Mouse (Mus musculus) intestine, embryonic 16.5 days (tissue): Measurements from ENCODE around the gene Tcp11l2. TPM values are rescaled to one million over a fixed set of nuclear protein-coding genes. Genes with fewer than 3 reads are reported as not detected.
A peak's percentile ranks its signal among the peaks of the same experiment; 100 is the strongest.

Source experiments
- ATAC-seq: fragments of 200-750 bp; cut with Nextera tagmentation; 2 replicates; pipeline ENCODE4 v1.8.0; 2017; ENCODE audit warnings: moderate TSS enrichment, moderate library complexity
- H3K27ac ChIP-seq: fragments of 300-500 bp; sonication (generic); 2 replicates; pipeline ENCODE4 v1.5.1; 2014; ENCODE audit warnings: mild to moderate bottlenecking, low read length
- H3K27me3 ChIP-seq: fragments of 300-500 bp; sonication (generic); replicated peaks from 2 replicates; pipeline ENCODE4 v1.6.1; 2014; ENCODE audit warnings: low read length, control low read depth, mixed read lengths; ENCODE audit not compliant: control insufficient read depth, insufficient read depth
- H3K36me3 ChIP-seq: fragments of 300-500 bp; sonication (generic); 2 replicates; pipeline ENCODE4 v1.6.1; 2014; ENCODE audit warnings: low read length, control low read depth; ENCODE audit not compliant: control insufficient read depth, insufficient read depth
- H3K4me1 ChIP-seq: fragments of 300-500 bp; sonication (generic); 2 replicates; pipeline ENCODE4 v1.6.1; 2014; ENCODE audit warnings: low read length, control low read depth, mixed read lengths; ENCODE audit not compliant: control insufficient read depth, insufficient read depth
- H3K4me2 ChIP-seq: fragments of 300-500 bp; sonication (generic); 2 replicates; pipeline ENCODE4 v1.6.1; 2014; ENCODE audit warnings: low read depth, low read length, control low read depth
- H3K4me3 ChIP-seq: fragments of 300-500 bp; sonication (generic); 2 replicates; pipeline ENCODE4 v1.5.1; 2014; ENCODE audit warnings: mild to moderate bottlenecking, low read length
- H3K9ac ChIP-seq: fragments of 300-500 bp; sonication (generic); 2 replicates; pipeline ENCODE4 v1.6.1; 2014; ENCODE audit warnings: low read depth, low read length
- H3K9me3 ChIP-seq: fragments of 300-500 bp; sonication (generic); 2 replicates; pipeline ENCODE4 v1.6.1; 2016; ENCODE audit warnings: low read length, control low read depth; ENCODE audit not compliant: control insufficient read depth
- whole genome bisulfite sequencing: fragments of 180-500 bp; shearing (Covaris S2); extraction: QIAGEN DNeasy Blood & Tissue Kit; methylation state at CpG from one replicate; pipeline ENCODE4 v1.1.7; 2014; 5-methylcytosine and 5-hydroxymethylcytosine counted together
- polyA plus RNA-seq: library from polyadenylated mRNA; unstranded; fragments of >200 nt; fragmentation: Nextera tagmentation; extraction: Ambion mirVana; gene quantifications from 2 replicates; pipeline ENCODE4 v1.2.1, GENCODE M21; 2015

The Tcp11l2 gene
- polyA plus RNA-seq, 1 experiment from 2014 or later: 13.4 TPM

GRCm38 (mm10) chr10:84554291-84555009 is 22.0 kb upstream of the Tcp11l2 start:
- Histone ChIP-seq H3K4me2 (no peak overlapping the region), H3K4me3 (no peak overlapping the region), H3K27me3 (no peaks in the 10 kb centered on the region), H3K36me3 (no peaks in the 10 kb centered on the region), H3K4me1 (no peaks in the 10 kb centered on the region), H3K9me3 (no peaks in the 10 kb centered on the region), H3K27ac (no peak overlapping the region), H3K9ac (no peak overlapping the region)
- 36% methylated on average over 6 of the region's 6 CpGs for WGBS
- no peak for ATAC-seq

- no peak overlapping the region for H3K9ac ChIP-seq
- no peaks in the 10 kb centered on the region for H3K4me1 ChIP-seq
- no peaks in the 10 kb centered on the region for H3K27me3 ChIP-seq
- H3K4me3 ChIP-seq: no peak overlapping the region
- H3K27ac ChIP-seq: no peak overlapping the region
- no peak overlapping the region for H3K4me2 ChIP-seq
- H3K36me3 ChIP-seq: no peaks in the 10 kb centered on the region
- WGBS: 72% methylated on average over 2 of the region's 2 CpGs
- H3K9me3 ChIP-seq: no peaks in the 10 kb centered on the region
- ATAC-seq: no peak
These were observed 20.3 kb upstream of the Tcp11l2 start for GRCm38 (mm10) chr10:84556120-84556519.

- Histone ChIP-seq H3K36me3 (no peaks in the 10 kb centered on the region), H3K27ac (no peak overlapping the region), H3K4me3 (no peak overlapping the region), H3K4me1 (no peaks in the 10 kb centered on the region), H3K9ac (no peak overlapping the region), H3K9me3 (no peaks in the 10 kb centered on the region), H3K27me3 (no peaks in the 10 kb centered on the region), H3K4me2 (no peak overlapping the region)
- WGBS: 97% methylated on average over 1 of the region's 1 CpGs
- ATAC-seq: no peak
These were observed 17.9 kb upstream of the Tcp11l2 start for GRCm38 (mm10) chr10:84558511-84558910.

- no peak for ATAC-seq
- Histone ChIP-seq H3K4me3 (no peak overlapping the region), H3K4me2 (no peak overlapping the region), H3K27me3 (no peaks in the 10 kb centered on the region), H3K9me3 (no peaks in the 10 kb centered on the region), H3K4me1 (no peaks in the 10 kb centered on the region), H3K27ac (no peak overlapping the region), H3K36me3 (no peaks in the 10 kb centered on the region), H3K9ac (no peak overlapping the region)
- WGBS: 90% methylated on average over 4 of the region's 4 CpGs
These were observed 16.4 kb upstream of the Tcp11l2 start for GRCm38 (mm10) chr10:84559986-84560385.

DNA sequence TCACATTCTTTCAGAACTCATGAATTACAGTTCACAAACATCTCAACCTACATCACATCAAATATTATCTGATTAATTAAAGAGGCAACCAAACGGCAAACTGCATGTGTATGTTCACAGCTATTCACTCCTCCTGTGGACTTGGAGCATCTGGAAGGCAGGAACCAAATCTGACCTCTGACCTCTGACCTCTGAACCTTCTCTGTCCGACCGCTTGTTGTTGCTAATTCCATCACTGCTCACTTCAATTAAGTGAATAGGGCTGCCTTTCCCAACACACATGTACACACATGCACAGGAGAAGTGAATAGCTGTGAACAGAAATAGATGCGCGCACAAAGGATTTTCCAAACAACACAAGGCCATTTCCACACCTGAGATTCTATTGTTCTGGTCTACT is 14.3 kb upstream of the Tcp11l2 start:
- H3K9ac ChIP-seq: no peak overlapping the region
- H3K36me3 ChIP-seq: no peaks in the 10 kb centered on the region
- no peak for ATAC-seq
- no peaks in the 10 kb centered on the region for H3K4me1 ChIP-seq
- no peaks in the 10 kb centered on the region for H3K9me3 ChIP-seq
- H3K27ac ChIP-seq: no peak overlapping the region
- no peak overlapping the region for H3K4me2 ChIP-seq
- 66% methylated on average over 5 of the region's 5 CpGs for WGBS
- H3K27me3 ChIP-seq: no peaks in the 10 kb centered on the region
- no peak overlapping the region for H3K4me3 ChIP-seq

GRCm38 (mm10) chr10:84562567-84563554 is 13.6 kb upstream of the Tcp11l2 start:
- H3K4me3 ChIP-seq: no peak overlapping the region
- no peak overlapping the region for H3K27ac ChIP-seq
- H3K4me1 ChIP-seq: no peaks in the 10 kb centered on the region
- no peaks in the 10 kb centered on the region for H3K9me3 ChIP-seq
- no peak overlapping the region for H3K9ac ChIP-seq
- H3K27me3 ChIP-seq: no peaks in the 10 kb centered on the region
- 65% methylated on average over 13 of the region's 13 CpGs for WGBS
- H3K4me2 ChIP-seq: no peak overlapping the region
- ATAC-seq: peak; percentile 77
- H3K36me3 ChIP-seq: no peaks in the 10 kb centered on the region

DNA sequence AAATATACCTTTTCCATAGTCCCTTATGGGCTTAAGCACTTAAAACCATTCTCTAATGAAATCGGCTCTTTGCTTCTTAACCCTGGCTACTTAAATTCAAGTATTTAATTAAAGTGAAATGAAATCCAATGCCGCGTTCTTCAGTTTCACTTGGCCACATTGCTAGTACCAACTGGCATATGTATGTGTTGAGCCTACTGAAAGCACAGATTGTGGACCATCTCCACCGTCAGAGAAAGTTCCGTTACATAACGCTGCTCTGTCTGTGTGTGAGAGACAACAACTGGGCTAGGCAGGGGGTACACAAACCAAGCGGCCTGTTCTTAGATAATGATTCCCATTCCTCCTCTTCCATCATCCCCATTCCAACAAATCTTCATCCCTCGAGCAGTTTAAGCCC is 12.0 kb upstream of the Tcp11l2 start:
- no peaks in the 10 kb centered on the region for H3K4me1 ChIP-seq
- H3K4me3 ChIP-seq: no peak overlapping the region
- H3K27ac ChIP-seq: no peak overlapping the region
- ATAC-seq: no peak
- WGBS: 88% methylated on average over 8 of the region's 8 CpGs
- H3K27me3 ChIP-seq: no peaks in the 10 kb centered on the region
- no peak overlapping the region for H3K9ac ChIP-seq
- H3K36me3 ChIP-seq: no peaks in the 10 kb centered on the region
- no peak overlapping the region for H3K4me2 ChIP-seq
- H3K9me3 ChIP-seq: no peaks in the 10 kb centered on the region

- Histone ChIP-seq H3K27ac (no peak overlapping the region), H3K27me3 (no peaks in the 10 kb centered on the region), H3K4me1 (no peaks in the 10 kb centered on the region), H3K36me3 (no peaks in the 10 kb centered on the region), H3K9ac (no peak overlapping the region), H3K4me2 (no peak overlapping the region), H3K4me3 (no peak overlapping the region), H3K9me3 (no peaks in the 10 kb centered on the region)
- ATAC-seq: no peak
- WGBS: 75% methylated on average over 10 of the region's 10 CpGs
These were observed 5.3 kb upstream of the Tcp11l2 start for GRCm38 (mm10) chr10:84571052-84571639.

- 61% methylated on average over 5 of the region's 5 CpGs for WGBS
- Histone ChIP-seq H3K4me2 (no peak overlapping the region), H3K27ac (no peak overlapping the region), H3K36me3 (no peaks in the 10 kb centered on the region), H3K27me3 (no peaks in the 10 kb centered on the region), H3K4me1 (0 out of 2 replicates have a peak, but pooled peaks cover 3% of the 10 kb centered on the region), H3K9ac (no peak overlapping the region), H3K9me3 (no peaks in the 10 kb centered on the region), H3K4me3 (no peak overlapping the region)
- no peak for ATAC-seq
These were observed 2.6 kb upstream of the Tcp11l2 start for GRCm38 (mm10) chr10:84573671-84574420.
